Mouse (Mus musculus) layer of hippocampus, adult 2 months (tissue): ENCODE results near the gene Acsm5. TPM values are rescaled to one million over a fixed set of nuclear protein-coding genes. Genes with fewer than 3 reads are reported as not detected.

ENCODE experiments used
- DNase-seq, 2 experiments: peaks; one replicate each; pipeline ENCODE4 v3.0.0; 2022; ENCODE audit warnings: low spot score in 2 of 2
- H3K27ac ChIP-seq: fragments of 200-600 bp; 2 replicates; pipeline ENCODE4 v1.8.1; 2022
- H3K4me3 ChIP-seq: fragments of 200-600 bp; 2 replicates; pipeline ENCODE4 v1.8.1; 2022; ENCODE audit warnings: mild to moderate bottlenecking
- CTCF ChIP-seq: fragments of 200-600 bp; conservative IDR thresholded peaks from 2 replicates; pipeline ENCODE4 v1.8.1; 2022; ENCODE audit warnings: antibody characterized with exemption, mild to moderate bottlenecking, moderate library complexity
- long read RNA-seq, 2 experiments: library from polyadenylated mRNA; stranded (forward); transcript quantifications; one replicate each; pipeline ENCODE4 v2.0.0; 2021; ENCODE audit warnings: borderline mapping rate in 2 of 2
- total RNA-seq, 2 experiments: library from RNA; stranded (reverse); gene quantifications; 2 replicates each; pipeline ENCODE4 v1.2.3; 2021

Gene Acsm5
- under 1 TPM; 0.41 to 0.56 TPM for total RNA-seq
- long read RNA-seq, experiment 1 = 0 reads
- long read RNA-seq, experiment 2 = 0 reads

DNA sequence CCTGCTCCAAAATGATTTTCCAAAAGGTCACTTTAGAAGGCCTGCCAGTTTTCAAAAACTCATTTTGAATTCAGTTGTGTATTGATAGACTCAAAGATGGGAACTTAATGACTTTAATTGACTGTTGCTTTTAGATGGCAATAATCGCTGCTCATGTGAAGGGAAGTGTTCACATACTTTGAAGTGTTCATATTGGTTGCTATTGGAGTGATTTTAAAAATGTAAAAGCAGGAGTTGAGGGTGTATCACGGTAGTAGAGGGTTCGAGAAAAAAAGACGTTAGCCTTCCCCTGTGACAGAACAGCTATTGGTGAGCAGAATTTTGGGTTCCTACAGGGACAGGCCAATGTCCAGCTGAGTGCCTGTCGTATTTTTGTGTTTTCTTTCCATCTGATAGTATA, at the start of gene Acsm5:
Acsm5 (plus strand) TSS at position 301 of the 400 bp plus-strand sequence.
- no peak for TF ChIP-seq CTCF
- no peak for DNase-seq
- H3K4me3 ChIP-seq = no peak within 1 kb of the TSS
- no peak within 1 kb of the TSS for H3K27ac ChIP-seq

DNA sequence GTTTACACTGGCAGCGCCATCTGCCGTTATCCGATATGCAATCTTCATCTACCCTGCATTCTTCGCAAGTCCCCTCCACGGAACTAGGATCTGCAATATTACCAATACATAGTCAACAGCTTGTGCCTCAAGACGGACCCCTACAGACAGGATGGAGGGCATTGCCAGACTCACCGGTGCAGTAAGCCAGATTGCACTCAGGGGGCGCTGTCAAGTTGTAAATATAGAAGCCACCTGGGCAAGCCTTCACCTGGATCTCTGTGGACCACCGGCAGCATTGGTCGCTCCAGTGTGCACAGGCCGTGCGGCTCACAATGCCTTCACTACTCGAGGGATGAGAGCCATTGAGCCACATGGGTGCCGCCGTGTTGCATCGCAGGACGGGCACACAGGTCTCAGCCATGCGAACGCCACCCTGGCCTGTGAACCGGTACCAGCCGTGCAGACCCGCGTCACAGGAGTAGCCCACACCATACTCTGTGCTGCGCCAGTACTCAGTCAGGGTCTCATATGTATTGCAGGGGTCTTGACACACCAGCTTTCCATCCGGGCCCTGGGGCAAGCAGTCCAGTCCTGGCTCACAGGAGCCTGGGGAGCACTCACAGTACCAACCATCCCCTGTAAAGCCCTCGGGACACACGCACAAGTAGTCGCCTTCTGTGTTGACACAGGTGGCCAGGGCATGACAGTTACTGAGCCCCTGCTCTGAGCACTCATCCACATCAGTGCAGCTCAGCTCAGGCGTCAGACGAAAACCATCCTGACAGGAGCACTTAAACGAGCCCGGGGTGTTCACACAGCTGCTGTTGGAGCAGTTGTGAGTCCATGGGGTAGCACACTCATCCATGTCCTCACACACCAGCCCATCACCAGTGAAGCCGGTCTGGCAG, 42.5 kb upstream of the Acsm5 start:
- no peak for DNase-seq
- peak; percentile 13; the same call in 1 of the 2 replicates for TF ChIP-seq CTCF

DNA sequence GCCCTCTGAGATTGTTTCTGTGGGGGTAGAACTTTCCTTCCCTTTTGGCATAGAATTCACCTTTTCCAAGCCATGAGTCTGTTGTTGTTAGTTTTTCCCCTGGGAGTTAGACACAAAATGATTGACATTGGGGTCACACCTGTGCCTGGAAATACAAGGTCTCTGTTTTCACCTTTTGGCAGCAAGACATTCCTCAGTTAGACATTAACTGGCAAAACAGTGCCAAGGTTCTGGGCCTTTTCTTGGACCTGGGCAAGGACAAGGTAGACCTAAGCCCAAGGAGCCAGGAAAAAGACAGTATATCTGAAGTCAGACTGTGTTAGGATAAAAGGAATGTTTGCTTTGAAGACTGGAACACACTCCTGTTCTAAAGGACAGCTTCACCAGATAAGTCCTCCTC, 40.0 kb upstream of the Acsm5 start, which contains the start of gene Umod:
Umod (minus strand) TSS at position 27 of the 400 bp plus-strand sequence.
- Histone ChIP-seq H3K27ac (no peak within 1 kb of the TSS), H3K4me3 (no peak within 1 kb of the TSS)
- DNase-seq = no peak
- no peak for TF ChIP-seq CTCF

More for the DNA sequence above, 42.5 kb upstream of the Acsm5 start:
- no peak overlapping the region for H3K27ac ChIP-seq
- no peak overlapping the region for H3K4me3 ChIP-seq

DNA sequence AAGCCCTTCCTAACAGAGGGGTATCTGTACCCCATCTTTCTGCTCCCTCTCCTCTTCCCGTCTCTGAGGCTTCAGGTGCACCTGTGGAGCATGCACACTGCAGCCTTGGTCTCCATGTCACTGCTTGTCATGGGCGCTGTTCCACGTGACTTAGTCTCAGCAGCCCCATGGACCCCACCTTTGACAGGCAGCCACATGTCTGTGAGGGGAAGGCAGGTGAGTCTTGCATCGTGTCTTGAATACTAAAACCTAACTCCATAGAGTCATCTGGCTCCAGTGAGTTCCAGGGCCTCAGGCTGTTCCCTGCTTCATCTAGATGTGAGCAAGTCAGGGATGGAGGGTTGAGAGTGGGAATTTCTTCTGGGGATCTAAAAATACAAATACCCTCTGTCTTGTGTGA, 35.1 kb upstream of the Acsm5 start:
- TF ChIP-seq CTCF = no peak
- Histone ChIP-seq H3K4me3 (no peak overlapping the region), H3K27ac (no peak overlapping the region)
- DNase-seq = no peak

DNA sequence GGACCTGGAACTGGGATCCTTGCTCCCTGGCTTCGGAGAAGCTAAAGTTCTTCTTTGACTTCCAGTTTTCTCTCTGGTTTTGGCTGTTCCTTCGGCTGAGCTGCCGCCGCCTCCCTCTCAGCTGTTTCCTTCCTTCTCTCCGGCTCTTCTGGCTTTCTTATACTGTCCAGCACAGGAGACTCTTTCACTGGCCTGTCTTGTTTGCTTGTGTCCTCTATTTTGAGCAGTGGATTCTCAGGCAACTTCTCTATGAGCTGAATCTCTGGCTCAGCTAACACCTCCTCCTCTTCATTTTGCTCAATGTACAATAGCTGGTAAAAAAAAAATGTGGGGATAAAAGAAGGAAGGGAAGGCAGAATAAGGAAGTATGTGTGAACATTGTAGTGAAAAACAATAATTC, 32.6 kb upstream of the Acsm5 start:
- Histone ChIP-seq H3K4me3 (no peak overlapping the region), H3K27ac (no peak overlapping the region)
- no peak for DNase-seq
- no peak for TF ChIP-seq CTCF

DNA sequence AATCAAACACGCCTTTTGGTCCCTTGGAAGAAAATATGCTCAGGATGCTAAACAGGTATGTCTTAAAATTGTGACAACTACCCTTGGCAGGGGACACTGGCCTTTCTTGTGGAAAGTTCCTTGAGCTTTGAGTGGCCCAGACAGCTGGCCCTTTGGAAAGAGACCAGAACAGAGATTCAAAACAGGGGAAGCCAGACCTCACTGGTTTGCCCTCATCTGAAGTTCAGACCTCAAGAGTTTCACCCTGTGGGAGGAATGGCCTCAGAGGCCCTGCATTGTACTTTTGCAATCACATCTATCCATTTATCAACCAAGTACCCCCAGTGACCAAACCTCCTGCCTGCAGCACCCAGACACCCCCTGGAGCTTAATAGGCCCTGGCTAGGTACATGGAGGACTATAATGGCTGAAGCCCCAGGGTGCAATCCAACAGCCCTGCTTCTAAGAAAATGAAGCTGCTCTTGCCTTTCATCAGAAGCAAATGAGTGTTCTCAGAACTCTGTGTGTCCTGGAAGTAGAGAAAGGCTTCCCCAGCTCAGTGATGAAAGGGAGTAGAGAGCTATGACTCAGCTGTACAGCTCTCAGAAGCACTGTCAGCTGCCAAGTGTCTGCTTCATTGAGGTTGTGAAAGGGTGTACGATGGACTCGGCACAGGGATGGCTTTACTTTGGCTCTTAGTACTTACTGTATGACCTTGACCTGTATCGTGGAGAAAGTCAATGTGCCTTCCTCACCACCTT, 29.1 kb upstream of the Acsm5 start:
- H3K27ac ChIP-seq = no peak overlapping the region
- TF ChIP-seq CTCF = no peak
- no peak overlapping the region for H3K4me3 ChIP-seq
- DNase-seq = peak in 1 of 2 experiments; percentile 6

DNA sequence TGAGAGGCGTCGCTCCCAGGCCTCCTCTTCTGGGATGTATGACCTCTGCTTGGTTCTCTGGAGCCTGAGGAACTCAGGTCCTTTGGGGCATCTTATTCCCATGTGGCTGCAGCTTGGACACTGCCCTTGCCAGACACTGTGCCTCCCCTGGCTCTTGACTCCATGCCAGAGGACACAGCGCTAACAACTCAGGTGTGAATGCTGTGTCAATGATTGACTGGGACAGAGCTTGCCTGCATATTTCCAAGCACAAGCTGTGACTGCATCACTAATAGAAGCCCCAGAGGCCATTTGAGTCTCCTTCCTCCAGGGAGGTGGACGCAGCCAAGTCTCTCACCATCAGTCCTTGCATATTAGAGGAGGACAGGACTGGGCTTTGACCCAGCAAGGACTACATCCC, 8.1 kb upstream of the Acsm5 start:
- DNase-seq = no peak

DNA sequence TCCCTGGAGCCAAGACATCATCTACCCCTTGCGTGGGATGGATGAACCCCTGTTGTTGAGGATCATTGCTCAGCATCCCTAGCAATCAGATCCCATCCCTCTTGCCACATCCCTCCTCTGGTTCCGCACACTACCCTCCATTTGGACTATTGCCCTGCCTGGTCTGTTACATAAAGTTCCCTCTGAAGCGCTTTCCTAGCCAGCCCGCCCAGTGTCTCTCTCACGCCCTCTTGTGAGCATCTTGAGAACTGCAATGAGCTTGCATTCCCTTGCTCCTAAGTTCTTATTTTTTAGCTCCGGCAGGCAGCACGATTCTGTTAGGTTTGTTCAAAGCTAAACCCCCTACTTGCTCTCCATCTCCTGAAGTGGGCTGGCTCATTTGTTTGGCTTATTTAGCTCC, 6.2 kb upstream of the Acsm5 start:
- peak; percentile 92 for TF ChIP-seq CTCF
- peak; percentile 41 to 66 for DNase-seq
- Histone ChIP-seq H3K27ac (no peak overlapping the region), H3K4me3 (no peak overlapping the region)

More for the DNA sequence above, 8.1 kb upstream of the Acsm5 start:
- no peak overlapping the region for H3K4me3 ChIP-seq
- H3K27ac ChIP-seq = no peak overlapping the region
- no peak for TF ChIP-seq CTCF

DNA sequence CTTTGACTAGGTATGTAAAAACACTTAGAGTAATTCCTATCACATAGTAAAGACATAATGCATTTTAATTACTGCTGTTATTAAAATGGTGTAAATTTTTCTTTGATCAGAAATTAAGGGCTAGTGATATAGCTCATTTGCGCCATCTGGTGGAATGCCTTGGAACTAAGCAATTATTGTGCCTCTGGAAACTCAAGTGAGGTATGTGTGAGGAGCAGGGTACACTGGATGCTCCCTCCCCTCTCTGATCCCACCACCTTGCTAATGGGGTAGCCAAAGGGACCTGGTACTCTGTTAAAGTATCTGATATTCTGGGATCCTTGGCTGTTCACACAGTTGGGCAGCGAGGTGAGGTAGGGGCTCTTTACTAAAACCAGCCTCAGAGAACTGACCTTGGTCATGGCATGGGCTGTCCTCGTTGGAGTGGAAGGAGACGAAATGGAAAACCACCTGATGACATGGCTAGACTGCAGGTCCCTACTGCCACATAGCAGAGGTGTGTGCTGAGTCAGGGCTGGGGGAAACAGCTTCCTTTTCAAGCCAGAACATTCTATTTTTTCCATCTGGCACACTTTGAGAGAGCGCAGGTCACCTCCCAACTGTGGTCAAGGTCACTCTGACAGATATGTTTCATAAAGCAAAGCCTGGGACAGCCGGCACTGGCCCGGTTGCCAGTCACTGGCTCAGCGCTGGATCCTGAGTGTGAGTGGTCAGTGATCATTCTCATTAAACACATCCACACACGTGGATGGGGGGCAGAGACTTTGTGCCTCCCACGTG, 3.6 kb upstream of the Acsm5 start:
- peak; percentile 90 for TF ChIP-seq CTCF
- no peak overlapping the region for H3K4me3 ChIP-seq
- DNase-seq = peak; percentile 14 to 67
- H3K27ac ChIP-seq = no peak overlapping the region

DNA sequence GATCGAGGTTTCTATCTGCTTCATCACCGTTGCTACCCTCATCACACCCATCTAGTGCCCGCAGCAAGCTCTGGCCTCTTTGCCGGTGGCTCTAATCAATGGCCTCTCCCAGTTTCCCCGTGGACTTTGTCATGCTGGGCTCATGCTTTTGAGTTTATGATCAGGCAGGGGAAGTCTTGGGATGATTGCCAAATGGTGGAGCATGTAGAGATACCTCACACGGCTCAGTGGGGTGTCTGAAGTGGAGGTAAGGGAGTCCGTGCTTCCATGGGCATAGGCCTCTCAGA, 3.0 kb upstream of the Acsm5 start:
- Histone ChIP-seq H3K4me3 (no peak overlapping the region), H3K27ac (no peak overlapping the region)
- no peak for TF ChIP-seq CTCF
- no peak for DNase-seq

DNA sequence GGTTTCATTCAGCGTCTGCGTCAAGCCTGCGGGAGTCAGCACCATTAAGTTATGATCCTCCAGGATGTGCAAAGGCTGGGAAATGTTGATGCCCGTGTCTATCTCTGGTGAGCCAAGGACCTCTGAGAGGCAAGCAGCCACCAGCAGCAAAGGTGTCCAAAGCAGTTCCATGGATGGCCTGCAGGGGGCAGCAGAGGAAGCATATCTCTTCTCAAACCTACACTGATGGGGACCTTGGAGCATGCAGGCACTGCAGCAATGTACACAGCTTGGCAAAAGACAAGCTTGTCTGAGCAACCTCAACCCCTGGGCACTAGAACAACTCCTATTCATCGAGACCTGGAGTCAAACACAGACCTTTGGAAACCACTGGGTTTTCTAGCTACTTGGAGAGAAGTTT, 391 bp downstream of the Acsm5 start:
- Histone ChIP-seq H3K27ac (no peak overlapping the region), H3K4me3 (no peak overlapping the region)
- peak; percentile 98 for TF ChIP-seq CTCF
- DNase-seq = peak; percentile 66 to 90

DNA sequence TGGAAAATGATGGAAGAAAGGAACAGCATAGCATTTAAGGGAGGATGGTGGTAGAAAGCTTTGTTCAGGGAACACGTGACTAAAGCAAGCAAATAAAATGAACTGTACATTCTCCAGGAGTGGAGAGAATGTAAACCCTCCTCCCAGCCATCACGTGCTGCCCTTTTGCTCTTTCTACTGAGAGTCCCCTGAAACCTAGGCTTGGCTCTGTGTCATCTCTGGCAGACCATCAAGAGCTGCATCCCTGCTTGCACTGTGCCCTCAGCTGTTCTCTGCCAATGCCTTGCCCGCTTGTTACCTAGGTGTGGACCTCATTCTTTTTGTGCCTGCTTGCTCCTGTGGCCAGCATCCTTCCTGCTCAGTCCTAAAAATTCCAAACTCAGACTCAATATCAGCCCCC, 2.6 kb downstream of the Acsm5 start:
- no peak for DNase-seq
- no peak overlapping the region for H3K27ac ChIP-seq
- TF ChIP-seq CTCF = no peak
- no peak overlapping the region for H3K4me3 ChIP-seq

DNA sequence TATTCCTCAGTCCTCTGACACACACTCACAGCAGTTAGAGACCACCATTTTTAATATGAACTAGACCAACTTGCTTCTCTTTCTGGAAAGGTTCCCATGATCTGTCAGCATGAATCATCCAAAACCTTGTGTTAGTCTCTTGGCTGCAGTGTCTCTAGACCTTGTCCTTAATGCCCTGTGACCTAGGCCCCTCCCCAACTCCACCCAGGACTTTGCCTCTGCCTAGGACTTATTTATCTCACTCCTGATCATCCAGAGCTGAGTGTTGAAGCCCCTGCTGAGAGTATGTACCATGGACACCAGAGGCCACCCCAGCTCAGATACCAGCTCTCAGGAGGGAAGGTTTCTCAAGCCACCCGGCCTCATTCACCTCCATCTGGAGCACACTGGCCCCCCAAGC, 3.1 kb downstream of the Acsm5 start:
- no peak for DNase-seq
- no peak for TF ChIP-seq CTCF
- H3K27ac ChIP-seq = no peak overlapping the region
- no peak overlapping the region for H3K4me3 ChIP-seq
